Mouse (Mus musculus): ENCODE measurements around the gene Ext2. TPM values are rescaled to one million over a fixed set of nuclear protein-coding genes. Genes with fewer than 3 reads are reported as not detected.

The Ext2 gene
- total RNA-seq, 1 experiment from 2014 or later = 28.7 TPM

DNA sequence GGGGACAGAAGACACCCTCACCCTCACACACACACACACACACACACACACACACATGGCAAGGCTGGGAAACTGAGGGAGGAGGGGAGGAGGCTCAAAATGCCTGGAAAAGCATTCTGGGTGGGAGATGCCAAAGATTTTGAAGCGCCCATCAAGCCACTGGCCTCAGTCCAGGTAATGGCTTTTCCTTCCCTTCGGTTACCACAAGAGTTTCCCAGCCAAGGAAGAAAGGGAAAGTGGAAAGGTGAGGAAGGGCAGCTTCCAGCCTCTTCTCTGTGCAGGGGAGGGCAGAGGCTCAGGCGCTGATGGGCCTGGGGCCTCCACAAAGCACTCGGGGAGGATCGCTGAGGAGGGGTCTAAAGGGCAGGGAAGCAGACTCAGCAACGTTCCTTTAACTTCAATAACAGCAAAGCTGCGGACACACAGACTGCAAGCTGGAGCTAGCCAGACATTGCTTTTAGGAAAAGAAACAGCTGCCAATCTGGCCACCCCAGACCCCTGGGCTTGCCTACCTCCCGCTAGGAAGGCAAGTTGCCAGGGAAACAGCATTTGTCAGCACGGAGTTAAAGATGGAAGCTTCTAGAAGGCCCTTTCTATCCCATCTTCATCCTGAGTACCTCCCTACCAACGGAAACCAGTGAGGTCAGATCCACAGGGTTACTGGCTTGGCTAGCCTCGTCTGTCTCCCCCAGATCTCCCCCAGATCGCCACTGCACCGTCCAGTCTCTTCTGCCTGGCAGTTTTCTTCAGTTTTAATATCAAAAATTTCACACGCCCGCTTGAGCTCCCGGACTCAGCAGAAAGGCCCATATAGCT is 43.1 kb downstream of the Ext2 start:
- ATAC-seq (replicated peaks; ENCODE audit: low read depth, poor library complexity, severe bottlenecking) = no peak

DNA sequence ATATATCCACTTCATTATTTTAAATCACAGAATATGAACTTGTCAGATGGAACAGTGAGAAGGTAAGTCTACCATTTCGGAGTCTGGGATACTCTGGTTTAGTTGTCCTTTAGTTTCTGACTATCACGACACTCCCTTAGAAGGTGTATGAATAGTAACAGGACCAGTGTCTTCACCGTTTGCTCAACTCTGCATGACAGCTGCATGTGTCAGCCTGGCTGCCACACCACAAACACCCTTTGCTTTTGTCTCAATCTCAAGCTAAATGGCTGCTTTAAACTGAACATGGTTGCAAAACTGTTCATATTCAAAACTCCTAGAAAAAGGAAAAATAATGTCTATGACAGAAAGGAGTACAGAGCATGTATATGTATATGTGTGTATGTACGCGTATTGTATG is 43.8 kb downstream of the Ext2 start:
- ATAC-seq (replicated peaks; ENCODE audit: low read depth, poor library complexity, severe bottlenecking) = no peak

- ATAC-seq (replicated peaks; ENCODE audit: low read depth, poor library complexity, severe bottlenecking) = no peak
These were observed 45.3 kb downstream of the Ext2 start for GRCm38 (mm10) chr2:93777056-93777430.

DNA sequence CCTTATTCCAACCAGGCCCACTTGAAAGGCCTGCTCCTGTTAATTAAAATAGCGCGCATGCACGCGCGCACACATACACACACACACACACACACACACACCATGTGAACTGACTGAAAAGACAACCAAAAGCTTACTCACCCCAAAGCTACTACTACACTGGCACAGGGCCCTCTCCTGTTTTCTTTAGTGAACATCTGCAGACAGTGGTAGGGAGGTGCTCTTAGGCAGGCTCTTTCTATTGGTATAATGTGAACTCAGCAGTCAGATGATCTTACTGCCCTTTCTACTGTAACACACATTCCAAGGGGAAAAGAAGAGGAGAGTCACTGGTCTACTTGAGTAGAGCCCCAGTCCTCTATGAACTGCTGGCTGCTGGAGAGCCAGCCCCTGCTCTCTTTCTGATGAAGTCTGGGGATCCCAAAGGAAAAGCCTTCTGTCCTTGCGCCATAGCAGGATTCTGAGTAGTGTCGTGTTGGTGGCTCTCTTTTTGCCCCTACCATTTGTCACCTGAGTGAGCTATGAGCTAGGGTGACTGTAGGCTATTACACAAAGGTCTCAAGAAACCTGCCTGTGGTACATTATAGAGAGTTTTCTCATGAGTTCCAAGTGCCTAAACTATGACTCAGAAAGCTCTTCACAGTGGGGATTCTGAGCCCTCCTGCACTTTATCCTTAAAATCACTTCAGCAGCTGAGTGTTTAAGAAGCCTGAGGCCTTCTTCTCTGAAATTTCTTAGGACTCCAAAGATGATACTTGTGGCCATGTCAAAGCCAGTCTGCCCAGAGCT is 45.9 kb downstream of the Ext2 start:
- ATAC-seq (replicated peaks; ENCODE audit: low read depth, poor library complexity, severe bottlenecking) = no peak

- no peak for ATAC-seq (replicated peaks; ENCODE audit: low read depth, poor library complexity, severe bottlenecking)
These were observed 46.9 kb downstream of the Ext2 start for GRCm38 (mm10) chr2:93775431-93775830.

DNA sequence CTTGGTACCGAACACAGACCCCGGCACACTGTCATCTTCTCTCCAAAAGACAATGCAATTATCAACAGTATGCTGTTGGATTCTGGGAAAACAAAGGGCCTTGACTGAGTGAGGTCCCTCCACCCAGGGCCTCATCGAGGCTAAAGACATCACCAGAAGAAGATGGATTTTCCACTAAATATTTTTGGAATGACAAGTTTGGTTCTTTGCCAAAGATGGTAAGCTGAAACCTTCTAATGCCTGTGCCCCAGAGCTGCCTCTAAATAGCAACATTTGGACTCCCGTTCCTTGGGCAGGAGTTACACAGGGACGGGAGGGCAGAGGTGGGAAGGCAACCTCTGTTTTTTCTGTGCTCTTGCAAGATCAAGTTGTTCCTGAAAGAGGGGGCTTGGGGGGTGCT is 47.4 kb downstream of the Ext2 start:
- no peak for ATAC-seq (replicated peaks; ENCODE audit: low read depth, poor library complexity, severe bottlenecking)

DNA sequence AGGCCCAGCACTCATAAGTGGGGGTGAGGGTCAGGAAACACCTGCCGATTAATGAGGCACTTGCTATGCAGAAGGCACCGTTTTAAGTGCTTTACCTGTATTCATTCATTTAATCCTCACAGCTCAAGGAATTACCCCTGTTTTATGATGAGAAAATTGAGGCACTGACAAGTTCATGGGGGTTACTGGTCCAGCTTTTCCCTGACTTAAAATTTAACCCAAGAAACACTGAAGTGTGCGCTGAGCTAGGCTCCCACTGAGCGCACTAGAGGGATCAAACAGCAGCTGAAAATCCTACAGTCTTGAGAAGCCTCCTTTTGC is 49.6 kb downstream of the Ext2 start:
- ATAC-seq (replicated peaks; ENCODE audit: low read depth, poor library complexity, severe bottlenecking) = no peak

DNA sequence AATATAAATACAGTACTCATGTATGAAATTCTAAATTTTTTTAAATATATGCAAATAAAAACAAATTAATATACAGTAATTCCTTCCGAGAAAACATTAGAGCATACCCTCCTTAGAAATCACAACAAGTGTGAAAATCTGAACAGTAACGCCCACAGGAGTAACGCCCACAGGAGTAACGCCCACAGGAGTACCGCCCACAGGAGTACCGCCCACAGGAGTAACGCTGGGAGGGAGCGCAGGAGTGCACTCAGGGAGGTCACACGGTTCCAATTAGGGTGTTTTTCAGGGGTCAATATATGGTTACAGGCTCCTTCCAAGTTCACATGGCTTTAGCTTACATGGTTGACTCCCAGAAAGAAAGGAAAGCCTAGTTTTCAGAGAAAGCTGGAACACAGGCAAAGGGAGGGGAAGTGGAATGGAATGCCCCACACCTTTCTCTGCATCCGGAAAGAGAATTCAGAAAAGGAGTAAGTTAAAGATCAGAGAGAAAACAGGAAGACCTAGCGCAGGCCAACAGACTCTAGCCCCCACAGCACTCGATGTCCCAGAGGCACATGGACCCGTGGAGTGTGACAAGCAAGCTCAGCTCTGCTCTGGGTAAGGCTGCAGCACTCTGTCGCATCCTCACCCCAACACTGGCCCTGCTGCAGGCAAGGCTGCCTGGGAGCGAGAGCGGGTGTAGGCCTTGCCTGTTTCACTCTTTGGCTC is 50.2 kb downstream of the Ext2 start:
- peak; percentile 75 for ATAC-seq (replicated peaks; ENCODE audit: low read depth, poor library complexity, severe bottlenecking)

- ATAC-seq (replicated peaks; ENCODE audit: low read depth, poor library complexity, severe bottlenecking) = no peak
These were observed 51.5 kb downstream of the Ext2 start for GRCm38 (mm10) chr2:93770895-93771294.

- ATAC-seq (replicated peaks; ENCODE audit: low read depth, poor library complexity, severe bottlenecking) = no peak
These were observed 52.5 kb downstream of the Ext2 start for GRCm38 (mm10) chr2:93769875-93770274.

- no peak for ATAC-seq (replicated peaks; ENCODE audit: low read depth, poor library complexity, severe bottlenecking)
These were observed 56.6 kb downstream of the Ext2 start for GRCm38 (mm10) chr2:93765721-93766120.

DNA sequence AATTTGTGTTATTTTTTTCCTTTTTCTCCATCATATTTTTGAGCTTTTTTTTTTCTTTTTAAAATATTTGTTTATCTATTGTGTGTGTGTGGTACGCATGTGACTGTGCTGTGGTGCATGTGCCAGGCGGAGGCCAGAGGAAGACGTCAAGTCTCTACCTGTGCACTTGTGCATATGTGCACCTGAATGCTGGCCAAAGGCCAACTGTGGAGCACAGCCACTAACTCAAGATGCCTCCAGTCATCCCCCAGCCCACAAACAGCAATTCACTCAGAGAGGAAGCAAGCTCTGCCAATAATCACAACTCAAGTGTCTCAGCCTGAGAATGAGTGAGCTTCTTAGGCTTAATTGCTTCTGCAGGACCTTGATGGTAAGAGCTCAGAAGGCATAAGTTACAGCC is 58.2 kb downstream of the Ext2 start:
- no peak for ATAC-seq (replicated peaks; ENCODE audit: low read depth, poor library complexity, severe bottlenecking)

DNA sequence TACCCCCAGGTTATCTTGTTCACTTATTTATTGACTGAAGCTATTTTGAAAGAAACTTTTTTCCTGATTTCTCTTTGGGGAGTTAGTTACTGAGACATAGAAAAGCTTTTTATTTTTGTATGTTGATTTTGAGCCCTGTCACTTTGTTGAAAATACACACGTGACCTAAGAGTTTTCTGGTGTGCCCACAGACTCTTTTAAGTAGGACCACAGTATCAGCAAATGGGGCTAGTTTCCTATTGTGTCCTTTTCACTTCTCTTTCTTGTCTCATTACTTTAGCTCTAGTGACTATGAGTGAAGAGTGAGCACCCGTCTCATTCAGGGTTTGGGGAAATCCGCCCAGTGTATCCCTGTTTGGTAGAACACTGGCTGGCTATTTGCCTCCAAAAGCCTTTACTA is 62.0 kb downstream of the Ext2 start:
- no peak for ATAC-seq (replicated peaks; ENCODE audit: low read depth, poor library complexity, severe bottlenecking)

DNA sequence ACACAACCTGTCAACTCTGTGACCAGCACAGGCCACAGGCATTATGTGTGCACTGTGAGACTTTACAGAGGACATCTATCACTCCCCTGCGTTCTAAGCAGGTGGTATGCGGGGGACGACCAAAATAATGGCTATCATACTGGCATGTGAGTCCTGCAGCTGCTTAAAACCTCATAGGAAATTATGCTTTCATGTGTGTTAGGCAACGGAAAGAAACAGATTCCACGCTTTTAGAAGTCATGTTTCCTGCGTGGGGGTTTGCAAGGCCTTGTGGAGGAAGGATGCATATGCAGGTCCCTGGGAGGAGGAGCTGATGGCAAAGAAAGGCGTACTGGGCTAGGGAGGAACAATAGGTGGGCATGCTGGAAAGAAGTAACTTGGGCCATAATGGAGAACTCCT is 63.2 kb downstream of the Ext2 start:
- ATAC-seq (replicated peaks; ENCODE audit: low read depth, poor library complexity, severe bottlenecking) = no peak

GRCm38 (mm10) chr2:93758298-93758697 is 64.1 kb downstream of the Ext2 start:
- no peak for ATAC-seq (replicated peaks; ENCODE audit: low read depth, poor library complexity, severe bottlenecking)

DNA sequence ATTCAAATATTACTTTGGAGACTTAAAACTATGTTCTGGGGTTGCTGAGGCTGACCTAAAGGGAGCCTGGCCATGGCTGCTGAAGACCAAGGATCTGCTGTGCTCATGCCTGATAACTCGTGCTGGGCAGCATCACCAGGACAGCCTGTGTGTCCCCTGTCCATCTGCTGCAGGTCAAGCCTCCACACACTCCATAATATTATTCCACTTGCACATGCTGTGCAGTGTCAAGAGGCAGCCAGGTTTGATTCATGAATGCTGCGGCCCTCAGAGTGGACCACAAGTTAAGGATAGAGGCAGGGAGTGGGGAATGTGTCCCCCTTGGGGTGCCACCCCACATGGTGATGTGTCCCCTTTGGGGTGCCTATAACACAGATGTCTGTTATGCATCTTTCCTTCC is 68.0 kb downstream of the Ext2 start:
- ATAC-seq (replicated peaks; ENCODE audit: low read depth, poor library complexity, severe bottlenecking) = no peak

DNA sequence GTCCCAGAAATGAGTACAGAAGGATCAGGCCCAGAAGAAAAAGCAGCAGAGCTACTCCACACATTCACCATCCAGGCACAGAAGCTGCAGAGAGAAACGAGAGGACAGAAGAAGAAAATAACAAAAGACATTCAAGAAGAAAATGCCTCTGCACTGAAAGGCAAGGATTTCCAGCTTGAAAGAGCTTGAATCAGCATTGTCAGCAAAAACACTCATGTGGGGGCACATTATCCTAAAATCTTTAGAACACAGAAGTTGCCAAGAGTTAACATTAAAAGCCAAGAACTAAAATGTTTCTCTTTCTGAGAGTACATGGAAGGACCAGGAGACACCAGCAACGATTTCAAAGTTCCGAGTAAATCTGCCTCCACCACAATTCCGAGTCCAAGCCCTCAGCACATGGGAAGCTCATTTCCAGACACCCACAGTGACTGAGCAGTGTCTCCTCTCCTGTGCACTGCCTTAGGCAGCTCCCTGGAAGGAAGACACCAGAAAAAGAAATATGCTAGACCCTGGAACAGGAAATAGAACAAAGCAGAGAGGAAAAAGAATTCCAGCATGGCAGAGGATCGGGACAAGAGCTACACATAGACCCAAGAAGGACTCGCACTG is 69.1 kb downstream of the Ext2 start:
- ATAC-seq (replicated peaks; ENCODE audit: low read depth, poor library complexity, severe bottlenecking) = no peak

DNA sequence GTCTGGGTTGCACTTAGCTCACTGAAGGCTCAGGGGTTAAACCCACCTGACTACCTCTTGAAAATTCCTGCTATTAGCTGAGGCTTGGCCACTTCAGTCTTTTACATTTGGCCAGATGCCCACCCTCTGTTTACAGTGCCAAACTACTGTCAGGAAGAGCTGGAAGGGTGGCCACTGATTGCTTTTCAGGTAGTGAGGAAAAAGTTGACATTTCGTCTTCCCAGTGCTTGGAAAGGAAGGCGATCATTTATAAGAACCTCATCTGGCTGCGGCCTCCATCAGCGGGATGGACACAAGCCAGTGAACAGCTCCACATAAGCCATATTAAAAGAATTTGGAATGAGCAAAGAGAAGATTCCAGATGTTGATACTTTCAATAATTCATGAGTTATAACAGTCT is 72.7 kb downstream of the Ext2 start:
- ATAC-seq (replicated peaks; ENCODE audit: low read depth, poor library complexity, severe bottlenecking) = no peak

DNA sequence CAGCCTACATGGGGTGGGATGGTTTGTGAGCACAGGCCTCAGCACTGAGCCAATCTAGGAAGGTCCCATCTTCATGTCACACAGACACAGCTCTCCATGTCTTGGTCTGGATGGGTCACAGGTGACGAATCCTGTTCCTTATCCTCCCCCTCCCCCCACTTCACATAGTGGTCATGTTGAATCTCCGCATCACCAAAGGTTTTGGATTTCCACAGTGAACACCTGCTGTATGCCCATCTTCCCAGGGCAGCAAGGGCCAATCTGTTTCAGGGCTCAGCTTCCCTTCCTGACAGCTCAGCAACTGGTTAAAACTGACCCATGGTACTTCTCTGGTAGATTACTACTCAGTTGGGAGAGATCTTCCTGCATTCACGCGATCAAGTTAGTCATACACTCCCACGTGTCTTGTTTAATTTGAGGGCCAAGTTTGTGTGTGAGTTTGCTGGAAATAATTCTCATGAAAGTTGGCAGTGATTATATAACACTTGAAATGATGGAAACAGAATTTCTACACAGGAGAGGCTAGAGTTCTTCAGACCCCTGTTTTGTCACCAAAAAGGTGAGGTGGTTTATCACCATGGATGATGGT is 74.7 kb downstream of the Ext2 start:
- no peak for ATAC-seq (replicated peaks; ENCODE audit: low read depth, poor library complexity, severe bottlenecking)

DNA sequence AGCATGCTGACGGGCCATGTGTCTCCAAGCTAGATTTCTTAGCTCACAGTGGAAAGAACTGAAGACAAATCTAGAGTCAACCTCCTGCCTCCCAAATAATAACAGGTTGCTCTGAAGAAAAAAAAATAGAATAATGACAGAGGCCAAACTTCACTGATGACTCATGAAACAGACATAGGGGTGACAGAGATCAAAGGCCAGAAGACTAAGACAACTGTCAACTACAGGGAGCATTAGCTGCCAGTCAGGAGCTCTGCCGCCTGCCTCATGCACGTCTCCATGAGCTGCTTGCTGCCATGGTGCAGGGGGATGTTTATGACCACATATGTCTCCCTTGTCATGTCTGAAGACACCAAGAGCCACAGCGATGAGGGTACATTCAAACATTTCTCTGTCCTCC is 75.7 kb downstream of the Ext2 start:
- ATAC-seq (replicated peaks; ENCODE audit: low read depth, poor library complexity, severe bottlenecking) = no peak
